Comparison of ENCODE assay signal across 21 mouse cellular contexts in the genomic region with DNA sequence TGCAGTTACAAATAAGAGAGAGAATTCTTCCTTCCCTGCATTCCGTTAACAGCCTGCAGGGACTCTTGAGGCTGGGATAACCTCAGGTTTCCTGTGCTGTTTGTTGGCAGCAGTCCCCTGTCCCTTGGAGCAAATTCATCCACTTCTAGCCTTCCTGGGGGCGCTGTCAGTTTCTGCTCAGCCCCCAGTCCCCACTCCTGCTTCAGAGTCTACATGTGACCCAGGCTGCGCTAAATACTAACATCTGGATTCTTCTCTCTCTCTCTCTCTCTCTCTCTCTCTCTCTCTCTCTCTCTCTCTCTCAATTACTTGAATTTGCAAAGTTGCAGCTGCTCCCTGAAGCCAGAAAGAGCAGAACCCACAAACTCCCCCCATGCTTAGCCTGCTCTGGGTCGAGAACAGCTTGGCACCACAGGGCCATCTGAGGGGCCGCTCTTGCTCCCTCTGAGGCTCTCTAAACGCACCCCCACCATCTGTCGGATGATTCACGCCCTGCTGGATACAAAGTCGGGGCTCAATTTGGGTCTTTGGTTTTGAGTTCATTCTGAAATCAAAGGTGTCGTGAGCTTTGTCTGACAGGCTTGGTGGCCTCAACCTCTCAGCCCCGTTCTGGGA. TPM values are rescaled to one million over a fixed set of nuclear protein-coding genes. Genes with fewer than 3 reads are reported as not detected.
DNase-seq lines count a peak whose midpoint lies in the region; ATAC-seq and TF ChIP-seq lines count a peak whose summit lies in the region.
"Had no signal": no experiment of that assay in that cellular context is flagged by ENCODE, and none has a peak within 500 bp of the region (broad histone marks: within the 10 kb centered on the region; RNA-seq: fewer than 3 reads in every experiment).

No protein-coding gene starts in this region.

- no peak overlapping the region; the same call in 1 of the 2 replicates for H3K9ac ChIP-seq in embryonic facial prominence, embryonic 11.5 days (replicated peaks; ENCODE audit: low read length)
- 0 out of 2 replicates have a peak overlapping the region, but pooled peaks have one; percentile 22 for H3K9ac ChIP-seq in limb, embryonic 11.5 days (ENCODE audit: low read length)
- H3K9ac ChIP-seq: liver, embryonic 14.5 days had no signal

- 45% methylated on average over 11 of the region's 11 CpGs for whole genome bisulfite sequencing in embryonic facial prominence, embryonic 11.5 days
- WGBS in embryonic facial prominence, embryonic 10.5 days, result 58% methylated on average over 11 of the region's 11 CpGs
- WGBS in limb, embryonic 11.5 days, result 37% methylated on average over 11 of the region's 11 CpGs
- 41% methylated on average over 11 of the region's 11 CpGs for WGBS in limb, embryonic 10.5 days

- no peaks in the 10 kb centered on the region for H3K36me3 ChIP-seq in embryonic facial prominence, embryonic 11.5 days (replicated peaks; ENCODE audit: control insufficient read depth, insufficient read depth, low read depth, low read length)
- no peaks in the 10 kb centered on the region for H3K36me3 ChIP-seq in embryonic facial prominence, embryonic 10.5 days (replicated peaks)
- no peaks in the 10 kb centered on the region for H3K36me3 ChIP-seq in limb, embryonic 11.5 days (ENCODE audit: control insufficient read depth, insufficient read depth, low read length)
- no peaks in the 10 kb centered on the region for H3K36me3 ChIP-seq in limb, embryonic 10.5 days
- H3K36me3 ChIP-seq: hindbrain, embryonic 10.5 days; midbrain, embryonic 10.5 days had no signal

- H3K27ac ChIP-seq in embryonic facial prominence, embryonic 11.5 days (replicated peaks; ENCODE audit: low read depth, low read length), result no peak overlapping the region
- no peak overlapping the region; the same call in 1 of the 2 replicates for H3K27ac ChIP-seq in embryonic facial prominence, embryonic 10.5 days (replicated peaks)
- H3K27ac ChIP-seq in limb, embryonic 11.5 days (replicated peaks; ENCODE audit: low read depth, low read length), result no peak overlapping the region
- H3K27ac ChIP-seq in limb, embryonic 10.5 days, result no peak overlapping the region
- H3K27ac ChIP-seq in left cerebral cortex, adult 2 months, result no peak overlapping the region
- H3K27ac ChIP-seq: gastrocnemius, adult 2 months; hindbrain, embryonic 10.5 days; liver, embryonic 14.5 days; midbrain, embryonic 10.5 days had no signal

- peak; percentile 49 for DNase-seq in embryonic facial prominence, embryonic 11.5 days (ENCODE audit: low spot score)
- DNase-seq in embryonic facial prominence, embryonic 10.5 days (ENCODE audit: low spot score), result no peak
- no peak for DNase-seq in limb, embryonic 11.5 days (ENCODE audit: low spot score)
- no peak for DNase-seq in limb, embryonic 10.5 days (ENCODE audit: low spot score)
- DNase-seq in retina, postnatal 1 day, result peak; percentile 24
- DNase-seq in retina, embryonic 14.5 days (ENCODE audit: low spot score), result no peak
- DNase-seq in lung, postnatal 4 days, result peak; percentile 29 to 72
- DNase-seq in left cerebral cortex, adult 2 months (ENCODE audit: extremely low spot score in 1 of 2, low spot score in 2 of 2), result no peak
- DNase-seq: gastrocnemius, adult 2 months; heart, adult 11 months; right cerebral cortex, postnatal 25 days; thymus, adult 2 months had no signal

- ATAC-seq in embryonic facial prominence, embryonic 11.5 days (replicated peaks; ENCODE audit: insufficient number of reproducible peaks, low FRiP score, low TSS enrichment, low read depth), result no peak
- ATAC-seq in limb, embryonic 11.5 days (ENCODE audit: insufficient number of reproducible peaks, low FRiP score, low TSS enrichment, low read depth), result no peak
- ATAC-seq: activated CD4-positive, CD25-positive, alpha-beta regulatory T cell, adult 4 months; forebrain, embryonic 16.5 days; inflammation-experienced regulatory T-cells, adult 6 months had no signal

- H3K9me3 ChIP-seq in embryonic facial prominence, embryonic 11.5 days (replicated peaks; ENCODE audit: control insufficient read depth, low read length), result no peaks in the 10 kb centered on the region
- no peaks in the 10 kb centered on the region; the same call in 1 of the 2 replicates for H3K9me3 ChIP-seq in embryonic facial prominence, embryonic 10.5 days
- H3K9me3 ChIP-seq in limb, embryonic 11.5 days (ENCODE audit: control insufficient read depth, low read length), result no peaks in the 10 kb centered on the region
- no peaks in the 10 kb centered on the region for H3K9me3 ChIP-seq in limb, embryonic 10.5 days (replicated peaks)
- H3K9me3 ChIP-seq: hindbrain, embryonic 10.5 days; midbrain, embryonic 10.5 days had no signal

- no peak overlapping the region for H3K4me2 ChIP-seq in embryonic facial prominence, embryonic 11.5 days (ENCODE audit: low read depth, low read length)
- H3K4me2 ChIP-seq in limb, embryonic 11.5 days (ENCODE audit: low read depth, severe bottlenecking), result no peak overlapping the region

- no peak for TF ChIP-seq CTCF in left cerebral cortex, adult 2 months (IDR thresholded peaks at IDR 0.05)

- H3K4me1 ChIP-seq in embryonic facial prominence, embryonic 11.5 days (ENCODE audit: control insufficient read depth, insufficient read depth, low read length), result no peaks in the 10 kb centered on the region
- H3K4me1 ChIP-seq in embryonic facial prominence, embryonic 10.5 days, result peaks cover 24% of the 10 kb centered on the region
- H3K4me1 ChIP-seq in limb, embryonic 11.5 days (ENCODE audit: control insufficient read depth, insufficient read depth, low read length), result peaks cover 6% of the 10 kb centered on the region; the same call in 1 of the 2 replicates
- H3K4me1 ChIP-seq in limb, embryonic 10.5 days, result peaks cover 22% of the 10 kb centered on the region

- intact Hi-C loops in left cerebral cortex, adult 2 months (cut with DNase I), result no loop called here

- no peaks in the 10 kb centered on the region for H3K27me3 ChIP-seq in embryonic facial prominence, embryonic 11.5 days (ENCODE audit: control insufficient read depth, insufficient read depth, low read length)
- H3K27me3 ChIP-seq in embryonic facial prominence, embryonic 10.5 days (replicated peaks; ENCODE audit: low read depth, poor library complexity, severe bottlenecking), result 0 out of 2 replicates have a peak, but pooled peaks cover 12% of the 10 kb centered on the region
- no peaks in the 10 kb centered on the region for H3K27me3 ChIP-seq in limb, embryonic 11.5 days (ENCODE audit: control insufficient read depth, insufficient read depth, low read length)
- H3K27me3 ChIP-seq in limb, embryonic 10.5 days (ENCODE audit: low read depth, poor library complexity, severe bottlenecking), result 0 out of 2 replicates have a peak, but pooled peaks cover 11% of the 10 kb centered on the region

- no peak overlapping the region for H3K4me3 ChIP-seq in embryonic facial prominence, embryonic 11.5 days (ENCODE audit: low read depth, low read length)
- H3K4me3 ChIP-seq in embryonic facial prominence, embryonic 10.5 days, result no peak overlapping the region
- no peak overlapping the region for H3K4me3 ChIP-seq in limb, embryonic 11.5 days (ENCODE audit: low read depth, low read length)
- H3K4me3 ChIP-seq in limb, embryonic 10.5 days, result no peak overlapping the region
- no peak overlapping the region for H3K4me3 ChIP-seq in left cerebral cortex, adult 2 months
- H3K4me3 ChIP-seq: gastrocnemius, adult 2 months; hindbrain, embryonic 10.5 days; midbrain, embryonic 10.5 days had no signal

RNA-seq across cellular contexts. Expression of a gene that starts 9.1 kb away (rescaled TPM):
- 0.15 and 0.21 TPM in 2 replicates for polyA plus RNA-seq in embryonic facial prominence, embryonic 11.5 days (2014; fragmentation: Nextera tagmentation; extraction: Ambion mirVana)
- not detected in 2 replicates for polyA plus RNA-seq in embryonic facial prominence, embryonic 10.5 days (2016; fragmentation: Nextera tagmentation; extraction: Ambion mirVana)
- 0.25 TPM in 1 of 2 replicates, not detected in the other for polyA plus RNA-seq in limb, embryonic 11.5 days (2014; fragmentation: Nextera tagmentation; extraction: Ambion mirVana)
- not detected in 2 replicates for polyA plus RNA-seq in limb, embryonic 10.5 days (2016; fragmentation: Nextera tagmentation; extraction: Ambion mirVana)
- not detected for total RNA-seq in left cerebral cortex, adult 2 months (2021)
- total RNA-seq: common myeloid progenitor, adult 5-6 weeks; gastrocnemius, adult 2 months; left cerebral cortex, postnatal 10 days had no signal
- polyA plus RNA-seq: activated CD4-positive, CD25-positive, alpha-beta regulatory T cell, adult 4 months; forebrain, embryonic 16.5 days; heart, embryonic 14.5 days; hindbrain, embryonic 10.5 days; inflammation-experienced regulatory T-cells, adult 6 months; liver, embryonic 14.5 days; midbrain, embryonic 10.5 days; thymus, adult 2 months had no signal

RNA-seq across cellular contexts. Expression of a gene that starts 28.2 kb away (rescaled TPM):
- 0.29 and 0.36 TPM in 2 replicates for polyA plus RNA-seq in embryonic facial prominence, embryonic 11.5 days (2014; fragmentation: Nextera tagmentation; extraction: Ambion mirVana)
- 0.29 and 0.40 TPM in 2 replicates for polyA plus RNA-seq in embryonic facial prominence, embryonic 10.5 days (2016; fragmentation: Nextera tagmentation; extraction: Ambion mirVana)
- not detected in 2 replicates for polyA plus RNA-seq in limb, embryonic 11.5 days (2014; fragmentation: Nextera tagmentation; extraction: Ambion mirVana)
- 0.16 and 0.20 TPM in 2 replicates for polyA plus RNA-seq in limb, embryonic 10.5 days (2016; fragmentation: Nextera tagmentation; extraction: Ambion mirVana)
- under 1 TPM in 1 of 2 experiments, not detected in 1; 0.58 TPM for total RNA-seq in left cerebral cortex, adult 2 months (2021)
- polyA plus RNA-seq: activated CD4-positive, CD25-positive, alpha-beta regulatory T cell, adult 4 months; forebrain, embryonic 16.5 days; heart, embryonic 14.5 days; thymus, adult 2 months had no signal

RNA-seq across cellular contexts. Expression of a gene that starts 36.0 kb away (rescaled TPM):
- polyA plus RNA-seq in embryonic facial prominence, embryonic 11.5 days (2014; fragmentation: Nextera tagmentation; extraction: Ambion mirVana), result 11.1 and 12.1 TPM in 2 replicates
- 15.1 and 16.3 TPM in 2 replicates for polyA plus RNA-seq in embryonic facial prominence, embryonic 10.5 days (2016; fragmentation: Nextera tagmentation; extraction: Ambion mirVana)
- 16.2 and 16.7 TPM in 2 replicates for polyA plus RNA-seq in limb, embryonic 11.5 days (2014; fragmentation: Nextera tagmentation; extraction: Ambion mirVana)
- polyA plus RNA-seq in limb, embryonic 10.5 days (2016; fragmentation: Nextera tagmentation; extraction: Ambion mirVana), result 17.8 and 21.0 TPM in 2 replicates
- 10 to 100 TPM; 25.4 to 26.0 TPM for total RNA-seq in left cerebral cortex, adult 2 months (2021)

RNA-seq across cellular contexts. Expression of a gene that starts 59.6 kb away (rescaled TPM):
- polyA plus RNA-seq in embryonic facial prominence, embryonic 11.5 days (2014; fragmentation: Nextera tagmentation; extraction: Ambion mirVana), result 47.0 and 51.7 TPM in 2 replicates
- 58.6 and 59.4 TPM in 2 replicates for polyA plus RNA-seq in embryonic facial prominence, embryonic 10.5 days (2016; fragmentation: Nextera tagmentation; extraction: Ambion mirVana)
- polyA plus RNA-seq in limb, embryonic 11.5 days (2014; fragmentation: Nextera tagmentation; extraction: Ambion mirVana), result 52.6 and 55.9 TPM in 2 replicates
- polyA plus RNA-seq in limb, embryonic 10.5 days (2016; fragmentation: Nextera tagmentation; extraction: Ambion mirVana), result 60.1 and 62.2 TPM in 2 replicates
- total RNA-seq in left cerebral cortex, adult 2 months (2021), result not detected
- total RNA-seq: gastrocnemius, adult 2 months had no signal

RNA-seq across cellular contexts. Expression of a gene that starts 59.8 kb away (rescaled TPM):
- 122 and 136 TPM in 2 replicates for polyA plus RNA-seq in embryonic facial prominence, embryonic 11.5 days (2014; fragmentation: Nextera tagmentation; extraction: Ambion mirVana)
- 141 and 153 TPM in 2 replicates for polyA plus RNA-seq in embryonic facial prominence, embryonic 10.5 days (2016; fragmentation: Nextera tagmentation; extraction: Ambion mirVana)
- polyA plus RNA-seq in limb, embryonic 11.5 days (2014; fragmentation: Nextera tagmentation; extraction: Ambion mirVana), result 133 and 141 TPM in 2 replicates
- polyA plus RNA-seq in limb, embryonic 10.5 days (2016; fragmentation: Nextera tagmentation; extraction: Ambion mirVana), result 141 and 147 TPM in 2 replicates
- total RNA-seq in left cerebral cortex, adult 2 months (2021), result 10 to 100 TPM; 63.7 to 66.4 TPM

Comparison
In these comparisons a context has a peak if more than half of its experiments do, and no peak if none do; other contexts are left out.
1. DNase-seq: peak in embryonic facial prominence, embryonic 11.5 days (single experiment), retina, postnatal 1 day (single experiment) and lung, postnatal 4 days (2 of 2); none in embryonic facial prominence, embryonic 10.5 days (single experiment), limb, embryonic 11.5 days (single experiment), limb, embryonic 10.5 days (single experiment), retina, embryonic 14.5 days (single experiment) and left cerebral cortex, adult 2 months (0 of 2).